Comparison of ENCODE assay signal across 8 mouse cellular contexts in the genomic region with DNA sequence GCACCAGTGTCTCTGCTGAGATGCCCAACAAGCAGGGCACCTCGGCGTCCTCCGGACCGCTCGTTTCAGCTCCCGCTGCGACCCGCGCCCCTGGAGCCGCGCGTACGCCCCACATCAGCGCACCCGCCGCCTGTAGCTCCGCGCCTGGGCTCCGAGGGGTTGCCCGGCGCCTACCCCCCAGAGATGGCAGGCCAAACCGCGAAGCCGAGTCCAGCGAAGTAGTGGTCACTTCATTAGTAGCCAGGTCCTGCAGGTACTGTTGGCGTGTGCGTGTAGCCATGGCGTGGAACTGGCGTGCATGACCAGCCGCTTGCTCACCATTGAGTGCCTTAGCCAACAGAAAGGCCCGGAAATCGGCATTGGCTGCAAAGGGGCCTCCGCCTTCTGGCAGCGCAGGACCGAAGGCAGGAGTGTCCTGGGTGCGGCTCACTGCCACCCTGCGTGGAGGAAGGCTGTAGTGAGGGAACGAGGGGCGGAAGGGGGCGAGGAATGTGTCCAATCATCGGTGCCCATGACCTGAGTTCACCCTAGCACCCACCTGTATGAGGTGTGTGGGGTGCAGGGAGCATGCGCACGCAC. TPM values are rescaled to one million over a fixed set of nuclear protein-coding genes. Genes with fewer than 3 reads are reported as not detected.
A peak's percentile ranks its signal among the peaks of the same experiment; 100 is the strongest.
DNase-seq lines count a peak whose midpoint lies in the region; ATAC-seq and TF ChIP-seq lines count a peak whose summit lies in the region.

No protein-coding gene starts in this region.

- peak overlapping the region; percentile 44; the same call in 1 of the 2 replicates for H3K9ac ChIP-seq in kidney, postnatal 0 days (ENCODE audit: low read depth, low read length)
- H3K9ac ChIP-seq in embryonic facial prominence, embryonic 14.5 days (ENCODE audit: low read depth, low read length) = peak overlapping the region; percentile 51
- peak overlapping the region; percentile 46; the same call in 1 of the 2 replicates for H3K9ac ChIP-seq in neural tube, embryonic 14.5 days (replicated peaks; ENCODE audit: low read depth, low read length)

- H3K36me3 ChIP-seq in kidney, postnatal 0 days (ENCODE audit: insufficient read depth, low read length) = peaks cover 16% of the 10 kb centered on the region; the same call in 1 of the 2 replicates
- H3K36me3 ChIP-seq in embryonic facial prominence, embryonic 14.5 days (ENCODE audit: control insufficient read depth, insufficient read depth, low read length) = peaks cover 40% of the 10 kb centered on the region
- H3K36me3 ChIP-seq in limb, embryonic 10.5 days = peaks cover 91% of the 10 kb centered on the region
- H3K36me3 ChIP-seq in neural tube, embryonic 14.5 days (ENCODE audit: control insufficient read depth, insufficient read depth, low read length) = peaks cover 4% of the 10 kb centered on the region; the same call in 1 of the 2 replicates

- 26% methylated on average over 43 of the region's 43 CpGs for WGBS in kidney, postnatal 0 days
- WGBS in embryonic facial prominence, embryonic 14.5 days = 18% methylated on average over 40 of the region's 43 CpGs
- 6% methylated on average over 43 of the region's 43 CpGs for WGBS in limb, embryonic 10.5 days
- 11% methylated on average over 43 of the region's 43 CpGs for WGBS in neural tube, embryonic 14.5 days

- peak overlapping the region; percentile 65 for H3K4me2 ChIP-seq in kidney, postnatal 0 days (ENCODE audit: low read length)
- peak overlapping the region; percentile 74 for H3K4me2 ChIP-seq in embryonic facial prominence, embryonic 14.5 days (ENCODE audit: low read depth, low read length)
- H3K4me2 ChIP-seq in neural tube, embryonic 14.5 days (ENCODE audit: low read depth, low read length) = peak overlapping the region; percentile 45

- ATAC-seq in kidney, postnatal 0 days (replicated peaks; ENCODE audit: low FRiP score, low read depth) = 0 out of 2 replicates have a peak, but pooled peaks have one; percentile 10
- ATAC-seq in embryonic facial prominence, embryonic 14.5 days (ENCODE audit: low read depth) = peak; percentile 20
- ATAC-seq in neural tube, embryonic 14.5 days (ENCODE audit: low read depth) = 0 out of 2 replicates have a peak, but pooled peaks have one; percentile 23

- H3K4me3 ChIP-seq in kidney, postnatal 0 days (replicated peaks; ENCODE audit: low read depth, low read length) = peak overlapping the region; percentile 36
- peak overlapping the region; percentile 43 for H3K4me3 ChIP-seq in embryonic facial prominence, embryonic 14.5 days (ENCODE audit: low read depth, low read length)
- H3K4me3 ChIP-seq in limb, embryonic 10.5 days = peak overlapping the region; percentile 60
- peak overlapping the region; percentile 26 for H3K4me3 ChIP-seq in neural tube, embryonic 14.5 days (ENCODE audit: low read depth, low read length)

- no peaks in the 10 kb centered on the region for H3K27me3 ChIP-seq in kidney, postnatal 0 days (ENCODE audit: insufficient read depth, low read length)
- H3K27me3 ChIP-seq in embryonic facial prominence, embryonic 14.5 days (replicated peaks; ENCODE audit: control insufficient read depth, insufficient read depth, low read length) = peaks cover 25% of the 10 kb centered on the region
- H3K27me3 ChIP-seq in limb, embryonic 10.5 days (ENCODE audit: low read depth, poor library complexity, severe bottlenecking) = peaks cover 26% of the 10 kb centered on the region
- H3K27me3 ChIP-seq in neural tube, embryonic 14.5 days (ENCODE audit: control insufficient read depth, insufficient read depth, low read length) = peaks cover 18% of the 10 kb centered on the region

- H3K9me3 ChIP-seq in kidney, postnatal 0 days (replicated peaks; ENCODE audit: low read length) = no peaks in the 10 kb centered on the region
- H3K9me3 ChIP-seq in embryonic facial prominence, embryonic 14.5 days (ENCODE audit: control insufficient read depth, low read length) = no peaks in the 10 kb centered on the region
- H3K9me3 ChIP-seq in limb, embryonic 10.5 days (replicated peaks) = no peaks in the 10 kb centered on the region
- H3K9me3 ChIP-seq in neural tube, embryonic 14.5 days (ENCODE audit: control insufficient read depth, low read length) = no peaks in the 10 kb centered on the region

- no peak for TF ChIP-seq CTCF in kidney, postnatal 0 days (IDR thresholded peaks at IDR 0.05; ENCODE audit: low read depth)

- no peak overlapping the region for H3K27ac ChIP-seq in kidney, postnatal 0 days
- H3K27ac ChIP-seq in embryonic facial prominence, embryonic 14.5 days (replicated peaks; ENCODE audit: low read depth, low read length) = no peak overlapping the region
- peak overlapping the region; percentile 74 for H3K27ac ChIP-seq in limb, embryonic 10.5 days
- H3K27ac ChIP-seq in neural tube, embryonic 14.5 days (ENCODE audit: low read depth, low read length) = no peak overlapping the region

- H3K4me1 ChIP-seq in kidney, postnatal 0 days (replicated peaks; ENCODE audit: insufficient read depth, low read length) = peaks cover 9% of the 10 kb centered on the region; the same call in 1 of the 2 replicates
- H3K4me1 ChIP-seq in embryonic facial prominence, embryonic 14.5 days (ENCODE audit: control insufficient read depth, insufficient read depth, low read length) = peaks cover 7% of the 10 kb centered on the region; the same call in 1 of the 2 replicates
- peaks cover 29% of the 10 kb centered on the region for H3K4me1 ChIP-seq in limb, embryonic 10.5 days
- peaks cover 14% of the 10 kb centered on the region; the same call in 1 of the 2 replicates for H3K4me1 ChIP-seq in neural tube, embryonic 14.5 days (ENCODE audit: control insufficient read depth, insufficient read depth, low read length)

- no peak for DNase-seq in kidney, postnatal 0 days (ENCODE audit: low spot score)
- DNase-seq in kidney, adult 18-20 months = no peak
- DNase-seq in embryonic facial prominence, embryonic 14.5 days (ENCODE audit: low spot score) = no peak
- peak; percentile 48 for DNase-seq in limb, embryonic 10.5 days (ENCODE audit: low spot score)
- DNase-seq in layer of hippocampus, postnatal 36 days = no peak
- DNase-seq in cerebellum, adult 11 months = no peak
- DNase-seq in thymus, postnatal 4 days = no peak

RNA-seq across cellular contexts. Expression of gene Sipa1, which starts 8.7 kb away (rescaled TPM):
- polyA plus RNA-seq in kidney, postnatal 0 days (2015; fragmentation: Nextera tagmentation; extraction: Ambion mirVana) = 22.5 and 26.2 TPM in 2 replicates
- polyA plus RNA-seq in embryonic facial prominence, embryonic 14.5 days (2014; fragmentation: Nextera tagmentation; extraction: Ambion mirVana) = 24.4 and 26.6 TPM in 2 replicates
- polyA plus RNA-seq in limb, embryonic 10.5 days (2016; fragmentation: Nextera tagmentation; extraction: Ambion mirVana) = 35.9 and 38.6 TPM in 2 replicates
- polyA plus RNA-seq in neural tube, embryonic 14.5 days (2014; fragmentation: Nextera tagmentation; extraction: Ambion mirVana) = 7.7 and 12.6 TPM in 2 replicates
- 10 to 100 TPM; 16.6 to 18.0 TPM for total RNA-seq in layer of hippocampus, postnatal 36 days (2021)

RNA-seq across cellular contexts. Expression of gene Rela, which starts 17.5 kb away (rescaled TPM):
- 42.6 and 45.5 TPM in 2 replicates for polyA plus RNA-seq in kidney, postnatal 0 days (2015; fragmentation: Nextera tagmentation; extraction: Ambion mirVana)
- 49.2 and 52.9 TPM in 2 replicates for polyA plus RNA-seq in embryonic facial prominence, embryonic 14.5 days (2014; fragmentation: Nextera tagmentation; extraction: Ambion mirVana)
- 31.5 and 39.6 TPM in 2 replicates for polyA plus RNA-seq in limb, embryonic 10.5 days (2016; fragmentation: Nextera tagmentation; extraction: Ambion mirVana)
- polyA plus RNA-seq in neural tube, embryonic 14.5 days (2014; fragmentation: Nextera tagmentation; extraction: Ambion mirVana) = 26.9 and 31.0 TPM in 2 replicates
- total RNA-seq in layer of hippocampus, postnatal 36 days (2021) = 10 to 100 TPM; 17.2 to 17.7 TPM

RNA-seq across cellular contexts. Expression of gene Map3k11, which starts 33.7 kb away (rescaled TPM):
- polyA plus RNA-seq in kidney, postnatal 0 days (2015; fragmentation: Nextera tagmentation; extraction: Ambion mirVana) = 35.4 and 39.8 TPM in 2 replicates
- polyA plus RNA-seq in embryonic facial prominence, embryonic 14.5 days (2014; fragmentation: Nextera tagmentation; extraction: Ambion mirVana) = 18.9 and 23.3 TPM in 2 replicates
- 35.3 and 42.2 TPM in 2 replicates for polyA plus RNA-seq in limb, embryonic 10.5 days (2016; fragmentation: Nextera tagmentation; extraction: Ambion mirVana)
- polyA plus RNA-seq in neural tube, embryonic 14.5 days (2014; fragmentation: Nextera tagmentation; extraction: Ambion mirVana) = 6.8 and 11.1 TPM in 2 replicates
- total RNA-seq in layer of hippocampus, postnatal 36 days (2021) = 10 to 100 TPM; 17.8 to 18.6 TPM

RNA-seq across cellular contexts. Expression of gene Pcnx3, which starts 33.9 kb away (rescaled TPM):
- 14.8 and 15.0 TPM in 2 replicates for polyA plus RNA-seq in kidney, postnatal 0 days (2015; fragmentation: Nextera tagmentation; extraction: Ambion mirVana)
- polyA plus RNA-seq in embryonic facial prominence, embryonic 14.5 days (2014; fragmentation: Nextera tagmentation; extraction: Ambion mirVana) = 24.1 and 32.1 TPM in 2 replicates
- 31.6 and 34.3 TPM in 2 replicates for polyA plus RNA-seq in limb, embryonic 10.5 days (2016; fragmentation: Nextera tagmentation; extraction: Ambion mirVana)
- polyA plus RNA-seq in neural tube, embryonic 14.5 days (2014; fragmentation: Nextera tagmentation; extraction: Ambion mirVana) = 34.4 and 34.5 TPM in 2 replicates
- 10 to 100 TPM; 61.9 to 68.5 TPM for total RNA-seq in layer of hippocampus, postnatal 36 days (2021)

RNA-seq across cellular contexts. Expression of gene Kat5, which starts 44.8 kb away (rescaled TPM):
- polyA plus RNA-seq in kidney, postnatal 0 days (2015; fragmentation: Nextera tagmentation; extraction: Ambion mirVana) = 54.0 and 56.5 TPM in 2 replicates
- polyA plus RNA-seq in embryonic facial prominence, embryonic 14.5 days (2014; fragmentation: Nextera tagmentation; extraction: Ambion mirVana) = 24.7 and 32.5 TPM in 2 replicates
- 51.5 and 59.3 TPM in 2 replicates for polyA plus RNA-seq in limb, embryonic 10.5 days (2016; fragmentation: Nextera tagmentation; extraction: Ambion mirVana)
- polyA plus RNA-seq in neural tube, embryonic 14.5 days (2014; fragmentation: Nextera tagmentation; extraction: Ambion mirVana) = 45.6 and 47.3 TPM in 2 replicates
- total RNA-seq in layer of hippocampus, postnatal 36 days (2021) = 10 to 100 TPM; 80.1 to 91.1 TPM
